Mouse (Mus musculus): ENCODE results near the gene Speg. TPM values are rescaled to one million over a fixed set of nuclear protein-coding genes. Genes with fewer than 3 reads are reported as not detected.

Speg gene
- total and polyA plus RNA-seq, 3 experiments = 109 to 135 (median 131) TPM

GRCm38 (mm10) chr1:75387929-75388897, 13.1 kb downstream of the Speg start:
- Histone ChIP-seq H3K36me3 (ENCODE audit: control insufficient read depth, insufficient read depth, low read length) (no peaks in the 10 kb centered on the region), H3K27me3 (ENCODE audit: control insufficient read depth, insufficient read depth, low read length) (no peaks in the 10 kb centered on the region), H3K9ac (ENCODE audit: low read depth, low read length) (peak overlapping the region; percentile 16), H3K4me1 (ENCODE audit: control insufficient read depth, insufficient read depth, low read length) (peaks cover 5% of the 10 kb centered on the region; the same call in 1 of the 2 replicates), H3K79me2 (replicated peaks; ENCODE audit: control insufficient read depth, insufficient read depth, low read length) (no peaks in the 10 kb centered on the region), H3K27ac (peak overlapping the region; percentile 26; the same call in 1 of the 2 replicates), H3K4me3 (no peak overlapping the region)
- no peak for DNase-seq
- intact Hi-C loops (cut with DNase I) = no loop called here
- WGBS = 27% methylated on average over 94 of the region's 94 CpGs
- TF ChIP-seq POLR2A (IDR thresholded peaks at IDR 0.05; ENCODE audit: insufficient read depth, low read depth, low read length) (no peak), EP300 (IDR thresholded peaks at IDR 0.05; ENCODE audit: insufficient read depth, low read depth, low read length) (no peak), CTCF (IDR thresholded peaks at IDR 0.05) (no peak)

- no peak for DNase-seq
- intact Hi-C loops (cut with DNase I) = no loop called here
- Histone ChIP-seq H3K9ac (ENCODE audit: low read depth, low read length) (no peak overlapping the region), H3K79me2 (replicated peaks; ENCODE audit: control insufficient read depth, insufficient read depth, low read length) (no peaks in the 10 kb centered on the region), H3K36me3 (ENCODE audit: control insufficient read depth, insufficient read depth, low read length) (no peaks in the 10 kb centered on the region; the same call in 1 of the 2 replicates), H3K27ac (no peak overlapping the region), H3K4me1 (ENCODE audit: control insufficient read depth, insufficient read depth, low read length) (peaks cover 11% of the 10 kb centered on the region; the same call in 1 of the 2 replicates), H3K27me3 (ENCODE audit: control insufficient read depth, insufficient read depth, low read length) (no peaks in the 10 kb centered on the region), H3K4me3 (no peak overlapping the region)
- WGBS = 50% methylated on average over 23 of the region's 23 CpGs
- TF ChIP-seq POLR2A (IDR thresholded peaks at IDR 0.05; ENCODE audit: insufficient read depth, low read depth, low read length) (no peak), CTCF (IDR thresholded peaks at IDR 0.05) (no peak), EP300 (IDR thresholded peaks at IDR 0.05; ENCODE audit: insufficient read depth, low read depth, low read length) (no peak)
Measured at GRCm38 (mm10) chr1:75388898-75389515, 13.9 kb downstream of the Speg start.

GRCm38 (mm10) chr1:75393139-75393538, 18.0 kb downstream of the Speg start:
- WGBS = 38% methylated on average over 9 of the region's 9 CpGs
- DNase-seq = peak; percentile 76 to 86
- Histone ChIP-seq H3K36me3 (ENCODE audit: control insufficient read depth, insufficient read depth, low read length) (peaks cover 5% of the 10 kb centered on the region), H3K27ac (peak overlapping the region; percentile 86), H3K9ac (ENCODE audit: low read depth, low read length) (peak overlapping the region; percentile 7; the same call in 1 of the 2 replicates), H3K4me1 (ENCODE audit: control insufficient read depth, insufficient read depth, low read length) (peaks cover 11% of the 10 kb centered on the region; the same call in 1 of the 2 replicates), H3K79me2 (replicated peaks; ENCODE audit: control insufficient read depth, insufficient read depth, low read length) (no peaks in the 10 kb centered on the region), H3K4me3 (no peak overlapping the region), H3K27me3 (ENCODE audit: control insufficient read depth, insufficient read depth, low read length) (no peaks in the 10 kb centered on the region)
- intact Hi-C loops (cut with DNase I) = loop anchor here (10.0 kb wide), 1 partner anchor 48 kb away; no protein-coding TSS in a partner anchor
- TF ChIP-seq POLR2A (IDR thresholded peaks at IDR 0.05; ENCODE audit: insufficient read depth, low read depth, low read length) = no peak
- TF ChIP-seq EP300 (IDR thresholded peaks at IDR 0.05; ENCODE audit: insufficient read depth, low read depth, low read length) = no peak
- TF ChIP-seq CTCF (IDR thresholded peaks at IDR 0.05) = no peak

GRCm38 (mm10) chr1:75393846-75394245, 18.7 kb downstream of the Speg start:
- H3K36me3 ChIP-seq (ENCODE audit: control insufficient read depth, insufficient read depth, low read length) = peaks cover 5% of the 10 kb centered on the region
- H3K4me3 ChIP-seq = no peak overlapping the region
- 82% methylated on average over 3 of the region's 3 CpGs for WGBS
- peaks cover 12% of the 10 kb centered on the region; the same call in 1 of the 2 replicates for H3K4me1 ChIP-seq (ENCODE audit: control insufficient read depth, insufficient read depth, low read length)
- intact Hi-C loops (cut with DNase I) = loop anchor here (10.0 kb wide), 1 partner anchor 49 kb away; no protein-coding TSS in a partner anchor
- H3K79me2 ChIP-seq (replicated peaks; ENCODE audit: control insufficient read depth, insufficient read depth, low read length) = no peaks in the 10 kb centered on the region
- peak overlapping the region; percentile 86 for H3K27ac ChIP-seq
- no peaks in the 10 kb centered on the region for H3K27me3 ChIP-seq (ENCODE audit: control insufficient read depth, insufficient read depth, low read length)
- TF ChIP-seq POLR2A (IDR thresholded peaks at IDR 0.05; ENCODE audit: insufficient read depth, low read depth, low read length) (no peak), EP300 (IDR thresholded peaks at IDR 0.05; ENCODE audit: insufficient read depth, low read depth, low read length) (no peak), CTCF (IDR thresholded peaks at IDR 0.05) (no peak)
- H3K9ac ChIP-seq (ENCODE audit: low read depth, low read length) = peak overlapping the region; percentile 7; the same call in 1 of the 2 replicates
- no peak for DNase-seq

GRCm38 (mm10) chr1:75398761-75399402, 23.8 kb downstream of the Speg start:
- peak overlapping the region; percentile 95 for H3K27ac ChIP-seq
- no peak overlapping the region for H3K4me3 ChIP-seq
- TF ChIP-seq EP300 (IDR thresholded peaks at IDR 0.05; ENCODE audit: insufficient read depth, low read depth, low read length) = peak; percentile 71; the same call in 1 of the 2 replicates
- TF ChIP-seq POLR2A (IDR thresholded peaks at IDR 0.05; ENCODE audit: insufficient read depth, low read depth, low read length) = peak; percentile 55; the same call in 1 of the 2 replicates
- peak; percentile 89 for TF ChIP-seq CTCF (IDR thresholded peaks at IDR 0.05)
- peaks cover 5% of the 10 kb centered on the region for H3K36me3 ChIP-seq (ENCODE audit: control insufficient read depth, insufficient read depth, low read length)
- H3K9ac ChIP-seq (ENCODE audit: low read depth, low read length) = peak overlapping the region; percentile 43
- no peaks in the 10 kb centered on the region for H3K27me3 ChIP-seq (ENCODE audit: control insufficient read depth, insufficient read depth, low read length)
- intact Hi-C loops (cut with DNase I) = loop anchor here (10.0 kb wide), 1 partner anchor 54 kb away; no protein-coding TSS in a partner anchor
- H3K79me2 ChIP-seq (replicated peaks; ENCODE audit: control insufficient read depth, insufficient read depth, low read length) = no peaks in the 10 kb centered on the region
- DNase-seq = peak; percentile 66 to 87
- WGBS = 18% methylated on average over 9 of the region's 9 CpGs
- peaks cover 7% of the 10 kb centered on the region; the same call in 1 of the 2 replicates for H3K4me1 ChIP-seq (ENCODE audit: control insufficient read depth, insufficient read depth, low read length)
